Mouse (Mus musculus) cortical plate, adult 2 months (tissue): ENCODE results near the gene Kbtbd2.

Experiments used
- CTCF ChIP-seq: fragments of 200-500 bp; IDR thresholded peaks from 2 replicates; pipeline ENCODE4 v1.5.1; 2011; ENCODE audit warnings: mild to moderate bottlenecking, control low read depth, low read length; ENCODE audit not compliant: insufficient read depth; ENCODE audit errors: extremely low read depth
- POLR2A ChIP-seq: fragments of 200-500 bp; IDR thresholded peaks from 2 replicates; pipeline ENCODE4 v1.6.1; 2011; ENCODE audit warnings: mild to moderate bottlenecking, low read length, control low read depth; ENCODE audit not compliant: insufficient read depth; ENCODE audit errors: extremely low read depth

- TF ChIP-seq CTCF (no peak), POLR2A (no peak)
These were observed 21.5 kb upstream of the Kbtbd2 start for GRCm38 (mm10) chr6:56819124-56819487.
